Mouse (Mus musculus): Measurements from ENCODE around the gene Pard6b.
"Not testable (repeated sequence)": the region's sequence is repeated elsewhere in the genome, so short reads cannot be mapped to it uniquely, and the experiment has no call there.

The Pard6b gene

GRCm38 (mm10) chr2:168100008-168100407 is 19.2 kb downstream of the Pard6b start:
- no peak for DNase-seq (ENCODE audit: low spot score in 2 of 2)

- DNase-seq (ENCODE audit: low spot score in 2 of 2), result no peak
Observed at GRCm38 (mm10) chr2:168101805-168102204, 21.0 kb downstream of the Pard6b start.

DNA sequence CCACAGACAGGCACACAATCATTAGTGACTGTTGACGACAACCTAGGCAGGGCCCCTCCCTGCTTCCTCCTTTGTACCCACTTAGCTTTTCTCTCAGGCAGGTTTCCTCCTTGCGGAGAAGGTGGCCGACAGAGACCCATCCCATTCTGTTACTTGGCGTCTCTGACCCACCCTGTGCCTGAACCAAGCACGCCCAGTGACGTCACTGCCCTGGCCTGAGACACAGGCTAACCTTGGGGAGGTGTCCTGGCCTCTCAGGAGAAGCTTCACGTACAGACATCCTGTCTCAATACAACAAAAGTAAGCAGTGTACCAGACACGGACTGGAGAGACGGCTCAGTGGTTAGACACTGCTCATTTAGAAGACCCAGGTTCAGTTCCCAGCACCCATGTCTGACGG is 22.5 kb downstream of the Pard6b start:
- no peak for DNase-seq (ENCODE audit: low spot score in 2 of 2)

DNA sequence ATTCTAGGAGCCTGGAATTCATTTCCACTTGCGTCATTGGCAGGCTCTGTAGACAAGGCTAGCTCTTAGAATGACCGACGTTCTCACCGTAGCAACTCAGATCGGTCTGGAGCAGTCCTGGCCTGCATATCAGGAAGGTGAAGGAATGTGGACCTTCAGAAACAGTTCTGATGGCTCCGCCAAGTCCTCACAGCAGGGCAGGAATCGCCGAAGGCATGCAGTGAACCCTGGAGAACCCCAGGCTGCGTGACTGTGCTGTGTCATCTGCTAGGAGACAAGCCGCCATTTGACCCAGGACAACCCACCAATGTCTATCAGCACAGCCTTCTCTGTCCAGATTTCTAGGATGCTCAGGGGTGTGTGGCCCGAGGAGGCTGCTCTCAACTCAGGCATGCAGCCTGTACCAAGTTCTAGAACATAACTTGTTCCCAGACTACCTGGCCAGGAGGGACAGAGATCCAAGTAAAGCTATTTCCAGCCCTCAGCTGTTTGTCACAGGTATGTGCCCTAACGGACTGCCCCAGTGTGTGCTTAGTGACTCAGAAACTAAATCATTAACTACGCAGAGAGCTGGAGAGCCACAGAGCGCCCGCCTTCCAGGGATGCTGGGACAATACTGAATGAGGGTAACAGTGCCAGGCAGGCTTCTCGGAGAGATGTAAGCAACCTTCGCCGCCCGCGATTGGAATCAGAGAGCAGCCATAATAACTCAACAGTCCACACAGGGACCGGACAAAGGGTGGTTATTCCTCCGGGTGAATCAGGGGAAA is 23.8 kb downstream of the Pard6b start:
- DNase-seq (ENCODE audit: low spot score in 2 of 2), result no peak

DNA sequence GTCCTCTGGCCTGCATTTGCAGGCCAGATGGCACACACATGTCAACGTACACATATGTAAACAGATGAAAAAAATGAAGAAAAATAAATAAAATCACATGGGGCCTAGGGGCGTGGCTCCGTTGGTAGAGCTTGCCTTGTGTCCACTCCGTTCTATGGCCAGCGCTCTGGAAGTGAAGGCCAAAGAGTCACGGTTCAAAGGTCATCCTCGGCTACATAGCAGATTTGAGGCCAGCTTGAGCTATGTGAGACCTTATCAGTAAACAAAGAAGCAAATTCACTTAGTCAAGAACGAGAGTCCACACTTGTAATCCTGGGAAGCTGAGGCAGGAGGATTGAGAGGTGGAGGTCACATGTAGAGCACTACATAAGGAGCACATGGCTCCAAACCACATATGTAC is 24.5 kb downstream of the Pard6b start:
- no peak for DNase-seq (ENCODE audit: low spot score in 2 of 2)

DNA sequence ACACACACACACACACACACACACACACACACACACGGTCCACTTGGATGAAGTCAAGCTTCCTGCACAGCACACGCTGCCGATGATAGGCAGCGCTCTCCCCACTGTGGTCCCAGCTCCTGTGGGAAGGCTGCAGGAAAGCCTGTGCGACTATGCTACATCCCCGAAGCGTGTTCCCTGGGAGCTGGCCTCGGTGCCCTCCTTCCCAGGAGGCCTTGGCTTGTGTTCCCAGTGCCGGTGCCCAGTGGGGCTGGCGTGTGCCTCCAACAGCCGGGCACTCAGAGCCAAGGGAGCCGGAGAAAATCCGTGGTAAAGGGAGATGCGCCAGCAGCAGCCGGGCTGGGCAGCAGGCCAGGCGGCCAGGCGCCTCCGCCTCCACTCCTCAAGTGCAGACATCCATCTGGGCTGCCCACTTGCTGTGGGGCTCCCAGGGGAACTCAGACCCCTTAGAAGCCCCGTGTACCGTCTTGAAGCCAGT is 25.9 kb downstream of the Pard6b start:
- peak; percentile 84 to 85 for DNase-seq (ENCODE audit: low spot score in 2 of 2)

- DNase-seq (ENCODE audit: low spot score in 2 of 2), result no peak
Observed at GRCm38 (mm10) chr2:168107356-168107755, 26.6 kb downstream of the Pard6b start.

GRCm38 (mm10) chr2:168107901-168108300 is 27.1 kb downstream of the Pard6b start:
- DNase-seq (ENCODE audit: low spot score in 2 of 2), result not testable (repeated sequence)

DNA sequence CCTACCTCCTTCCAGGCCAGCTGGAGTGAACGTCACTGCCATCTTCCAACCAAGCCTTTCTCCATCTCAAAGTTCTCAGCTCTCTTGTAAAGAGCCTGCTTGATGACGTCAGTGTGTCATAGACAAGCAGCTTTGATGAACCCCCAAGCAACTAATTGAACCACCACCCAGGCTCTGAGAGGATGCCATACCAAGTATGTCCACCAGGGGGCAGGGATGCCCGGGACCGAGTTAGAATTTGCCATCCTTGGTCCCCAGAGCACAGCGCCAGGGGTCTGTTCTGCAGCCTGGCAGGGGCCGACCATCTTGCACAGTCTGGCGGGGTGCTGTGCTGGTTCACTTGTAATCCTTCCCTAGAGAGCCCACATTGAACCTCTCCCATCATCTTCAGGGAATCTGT is 31.1 kb downstream of the Pard6b start:
- DNase-seq (ENCODE audit: low spot score in 2 of 2), result no peak

DNA sequence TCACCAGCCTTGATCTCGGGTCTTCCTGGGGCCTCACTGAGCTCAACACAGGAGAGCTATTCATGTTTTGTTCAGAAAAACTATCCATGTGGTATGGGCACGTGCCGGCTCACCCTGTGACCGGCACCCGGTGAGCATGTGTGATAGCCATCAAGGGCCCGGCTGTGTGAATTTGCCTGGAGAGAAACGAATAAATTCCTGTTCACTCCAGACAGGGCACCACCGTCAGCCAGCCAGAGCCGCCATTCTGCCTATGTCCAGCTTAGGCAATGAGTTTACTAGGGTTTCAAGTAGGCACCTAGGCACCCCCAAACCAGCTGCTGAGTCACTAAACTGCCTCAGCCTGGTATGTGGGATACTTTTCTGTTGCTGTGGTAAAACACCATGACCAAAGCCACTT is 32.5 kb downstream of the Pard6b start:
- no peak for DNase-seq (ENCODE audit: low spot score in 2 of 2)

- DNase-seq (ENCODE audit: low spot score in 2 of 2), result no peak
Observed at GRCm38 (mm10) chr2:168113692-168114091, 32.9 kb downstream of the Pard6b start.

DNA sequence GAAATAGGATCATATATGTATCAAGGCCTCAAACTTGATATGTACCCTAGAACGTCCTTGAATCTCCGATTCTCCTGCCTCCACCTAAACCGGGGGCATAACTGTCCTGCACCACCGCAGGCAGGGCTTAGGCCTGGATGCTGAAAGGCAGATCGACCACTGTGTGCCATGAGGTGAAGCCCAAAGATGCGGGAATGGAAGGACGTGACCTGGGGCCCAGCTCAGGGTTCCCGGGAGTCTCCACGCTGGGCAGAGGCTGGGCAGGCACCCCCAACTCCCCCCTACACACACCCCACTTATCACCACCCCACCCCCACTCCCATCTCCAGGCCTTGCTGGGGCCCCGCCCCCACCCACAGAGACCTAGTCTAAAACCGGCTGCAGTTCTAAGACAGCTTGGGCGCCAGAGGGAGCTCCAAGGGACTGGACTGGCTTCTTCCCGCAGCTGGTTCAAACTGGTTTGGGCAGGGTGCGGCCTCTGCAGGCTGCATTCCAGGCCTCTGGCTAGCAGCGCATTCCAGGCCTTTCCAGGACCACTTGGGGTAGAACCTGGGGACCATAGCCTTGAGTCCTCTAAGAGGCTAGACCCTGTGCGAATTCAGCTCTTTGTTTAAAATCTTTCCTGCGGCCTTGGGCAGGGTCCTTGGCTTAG is 34.0 kb downstream of the Pard6b start:
- peak in 1 of 2 experiments; percentile 61 for DNase-seq (ENCODE audit: low spot score in 2 of 2)

- DNase-seq (ENCODE audit: low spot score in 2 of 2), result no peak
Observed at GRCm38 (mm10) chr2:168115826-168116225, 35.0 kb downstream of the Pard6b start.

- DNase-seq (ENCODE audit: low spot score in 2 of 2), result no peak
Observed at GRCm38 (mm10) chr2:168117147-168117546, 36.3 kb downstream of the Pard6b start.

- DNase-seq (ENCODE audit: low spot score in 2 of 2), result no peak
Observed at GRCm38 (mm10) chr2:168117553-168117952, 36.7 kb downstream of the Pard6b start.

DNA sequence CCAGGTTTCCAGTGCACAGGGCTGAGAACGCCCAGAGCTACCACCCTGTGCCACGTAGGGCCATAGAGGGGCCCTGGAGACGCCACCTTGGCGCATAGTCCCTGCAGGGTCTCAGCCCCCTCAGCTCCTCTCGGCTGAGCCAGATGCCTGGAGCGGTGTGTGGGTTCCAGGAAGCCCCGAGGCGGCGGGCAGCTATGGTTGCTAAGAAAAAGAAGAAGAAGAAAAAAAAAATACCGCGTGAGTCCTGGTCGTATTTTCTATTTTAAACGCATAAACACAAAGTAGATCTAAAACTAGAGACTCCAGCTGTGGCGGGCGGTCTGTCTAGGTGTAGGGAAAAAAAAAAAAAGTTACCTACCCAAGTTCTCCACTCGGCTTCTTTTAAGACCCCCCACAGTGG is 37.2 kb downstream of the Pard6b start:
- DNase-seq (ENCODE audit: low spot score in 2 of 2), result no peak

DNA sequence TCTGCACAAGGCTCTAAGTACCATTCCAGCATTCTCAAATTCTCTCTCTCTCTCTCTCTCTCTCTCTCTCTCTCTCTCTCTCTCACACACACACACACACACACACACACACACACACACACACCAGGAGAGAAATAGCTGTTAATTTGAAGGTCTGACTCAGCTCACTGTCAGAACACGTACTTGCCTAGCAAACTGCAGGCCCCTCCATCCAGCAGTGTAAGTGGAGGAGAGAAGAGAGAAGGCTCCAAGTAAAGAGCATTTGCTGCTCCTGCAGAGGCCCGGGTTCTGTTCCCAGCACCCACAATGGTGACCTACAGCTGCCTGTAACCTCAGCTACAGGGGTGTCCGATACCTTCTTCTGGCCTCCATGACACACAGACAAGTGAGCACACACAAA is 37.7 kb downstream of the Pard6b start:
- DNase-seq (ENCODE audit: low spot score in 2 of 2), result no peak

DNA sequence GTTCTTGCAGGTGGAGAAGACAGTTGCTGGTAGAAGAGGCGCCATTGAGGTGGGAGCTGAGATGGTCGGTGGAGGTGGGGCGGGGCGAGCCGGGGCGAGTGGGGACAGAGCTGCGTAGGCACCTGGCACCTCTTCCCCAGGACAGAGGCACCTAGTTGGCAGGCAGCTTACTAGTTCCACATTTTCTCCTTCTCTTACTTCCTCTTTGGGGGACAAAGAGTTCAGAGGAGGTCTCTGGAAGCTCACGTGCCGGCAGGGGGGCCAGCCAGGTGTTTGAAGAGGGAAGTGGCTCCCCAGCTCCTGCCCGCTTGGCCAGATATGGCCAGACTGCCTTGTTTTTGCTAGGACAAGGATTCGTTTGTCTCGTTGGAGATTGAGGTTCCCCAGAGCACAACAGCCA is 38.3 kb downstream of the Pard6b start:
- no peak for DNase-seq (ENCODE audit: low spot score in 2 of 2)

DNA sequence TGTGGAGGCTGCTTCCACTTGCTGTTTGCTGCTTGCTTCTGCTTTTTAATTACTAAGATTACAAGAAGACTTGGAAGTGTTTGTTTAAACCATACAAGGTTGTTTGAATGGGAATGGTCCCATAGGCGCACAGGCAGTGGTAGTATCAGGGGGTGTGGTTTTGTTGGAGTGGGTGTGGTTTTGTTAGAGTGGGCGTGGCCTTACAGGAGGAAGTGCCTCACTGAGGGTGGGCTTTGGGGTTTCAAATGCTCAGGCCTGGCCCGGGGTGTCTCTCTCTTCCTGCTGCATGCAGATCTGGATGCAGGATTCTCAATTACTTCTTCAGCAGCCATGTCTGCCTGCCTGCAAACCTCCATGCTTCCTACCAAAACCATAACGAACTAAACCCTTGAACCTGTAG is 40.1 kb downstream of the Pard6b start:
- no peak for DNase-seq (ENCODE audit: low spot score in 2 of 2)

GRCm38 (mm10) chr2:168123652-168124051 is 42.8 kb downstream of the Pard6b start:
- DNase-seq (ENCODE audit: low spot score in 2 of 2), result no peak

GRCm38 (mm10) chr2:168125288-168126089 is 44.7 kb downstream of the Pard6b start:
- no peak for DNase-seq (ENCODE audit: low spot score in 2 of 2)

DNA sequence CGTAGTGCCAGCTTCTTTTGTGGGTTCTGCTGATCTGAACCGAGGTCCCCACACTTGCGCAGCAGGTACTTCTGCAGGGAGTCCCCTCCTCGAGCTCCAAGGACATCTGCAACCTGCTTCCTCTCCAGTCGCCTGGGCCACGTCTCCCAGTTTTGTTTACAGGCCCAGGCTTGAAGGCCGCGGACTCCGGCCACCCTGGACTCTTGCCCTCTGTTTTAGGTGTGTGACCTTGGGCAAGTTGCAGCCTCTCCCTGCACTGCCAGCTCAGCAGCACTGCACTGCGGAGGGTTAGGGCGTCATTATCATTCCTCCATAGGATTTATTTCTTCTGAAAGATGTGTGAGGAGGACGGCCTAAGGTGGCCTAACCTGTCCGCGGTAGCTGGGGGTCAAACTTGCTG is 47.0 kb downstream of the Pard6b start:
- DNase-seq (ENCODE audit: low spot score in 2 of 2), result no peak

All from right cerebral cortex, postnatal 36 days (tissue).